Mouse (Mus musculus) heart, adult 2 months (tissue): ENCODE data around the gene Cpe. TPM values are rescaled to one million over a fixed set of nuclear protein-coding genes. Genes with fewer than 3 reads are reported as not detected.

Experiments
- DNase-seq, 2 experiments: peaks; one replicate each; pipeline ENCODE4 v3.0.0; 2021
- H3K27ac ChIP-seq: fragments of 200-600 bp; 2 replicates; pipeline ENCODE4 v1.8.1; 2022
- H3K27me3 ChIP-seq: fragments of 200-500 bp; 2 replicates; pipeline ENCODE4 v1.6.1; 2012; ENCODE audit warnings: mild to moderate bottlenecking, low read length, inconsistent platforms, mixed read lengths; ENCODE audit not compliant: control insufficient read depth, insufficient read depth
- H3K36me3 ChIP-seq: fragments of 200-500 bp; 2 replicates; pipeline ENCODE4 v1.6.1; 2012; ENCODE audit warnings: low read length, inconsistent platforms; ENCODE audit not compliant: control insufficient read depth, insufficient read depth
- H3K4me1 ChIP-seq: fragments of 200-500 bp; 2 replicates; pipeline ENCODE4 v1.6.1; 2011; ENCODE audit warnings: low read length; ENCODE audit not compliant: control insufficient read depth, insufficient read depth
- H3K4me3 ChIP-seq: fragments of 200-600 bp; 2 replicates; pipeline ENCODE4 v1.8.1; 2022
- H3K79me2 ChIP-seq: fragments of 200-500 bp; replicated peaks from 2 replicates; pipeline ENCODE4 v1.6.1; 2012; ENCODE audit warnings: mild to moderate bottlenecking, inconsistent platforms, low read length, moderate library complexity, mixed read lengths; ENCODE audit not compliant: control insufficient read depth, insufficient read depth
- H3K9ac ChIP-seq: fragments of 200-500 bp; 2 replicates; pipeline ENCODE4 v1.6.1; 2012; ENCODE audit warnings: low read depth, mild to moderate bottlenecking, control low read depth, inconsistent platforms, low read length, mixed read lengths
- CTCF ChIP-seq: fragments of 200-600 bp; IDR thresholded peaks from 2 replicates; pipeline ENCODE4 v1.8.1; 2022; ENCODE audit warnings: antibody characterized with exemption, mild to moderate bottlenecking, moderate library complexity
- EP300 ChIP-seq: fragments of 200-500 bp; IDR thresholded peaks from 2 replicates; pipeline ENCODE4 v1.6.1; 2011; ENCODE audit warnings: low read depth, low read length, control low read depth; ENCODE audit not compliant: insufficient read depth
- POLR2A ChIP-seq: fragments of 200-500 bp; IDR thresholded peaks from 2 replicates; pipeline ENCODE4 v1.6.1; 2011; ENCODE audit warnings: mild to moderate bottlenecking, low read depth, low read length, control low read depth; ENCODE audit not compliant: insufficient read depth
- WGBS: fragments of 180-500 bp; shearing (Covaris S2); methylation state at CpG from one replicate; pipeline ENCODE4 v1.1.7; 2018; 5-methylcytosine and 5-hydroxymethylcytosine counted together
- intact Hi-C: fragments of 180-260 bp; cut with DNase I; formaldehyde crosslinking; loops from one replicate; pipeline ENCODE4 v1.15.1; 2025
- polyA plus RNA-seq: library from polyadenylated mRNA; depleted of rRNA; stranded (reverse); fragments of >200 nt; gene quantifications from 2 replicates; pipeline ENCODE4 v1.2.3, GENCODE M21; 2012
- total RNA-seq, 2 experiments: library from RNA; stranded (reverse); gene quantifications; 2 replicates each; pipeline ENCODE4 v1.2.3; 2021

The Cpe gene
- total and polyA plus RNA-seq, 3 experiments, result 112 to 256 (median 241) TPM

- H3K79me2 ChIP-seq, result peaks cover 2% of the 10 kb centered on the region; the same call in 1 of the 2 replicates
- no peaks in the 10 kb centered on the region; the same call in 1 of the 2 replicates for H3K4me1 ChIP-seq
- no peak for DNase-seq
- H3K9ac ChIP-seq, result no peak overlapping the region
- 95% methylated on average over 4 of the region's 4 CpGs for WGBS
- H3K27ac ChIP-seq, result no peak overlapping the region
- no peak for TF ChIP-seq CTCF
- TF ChIP-seq EP300, result no peak
- TF ChIP-seq POLR2A, result no peak
- H3K4me3 ChIP-seq, result no peak overlapping the region
- intact Hi-C loops, result no loop called here
- H3K27me3 ChIP-seq, result no peaks in the 10 kb centered on the region
- H3K36me3 ChIP-seq, result no peaks in the 10 kb centered on the region
Observed at GRCm38 (mm10) chr8:64657980-64658401, 34.9 kb downstream of the Cpe start.

- TF ChIP-seq EP300, result no peak
- no peak for TF ChIP-seq CTCF
- no peak for TF ChIP-seq POLR2A
- intact Hi-C loops, result no loop called here
- Histone ChIP-seq H3K79me2 (peaks cover 2% of the 10 kb centered on the region), H3K9ac (no peak overlapping the region), H3K4me1 (no peaks in the 10 kb centered on the region), H3K27ac (no peak overlapping the region), H3K27me3 (no peaks in the 10 kb centered on the region), H3K36me3 (no peaks in the 10 kb centered on the region), H3K4me3 (no peak overlapping the region)
- DNase-seq, result no peak
- WGBS, result 71% methylated on average over 7 of the region's 7 CpGs
Observed at GRCm38 (mm10) chr8:64657517-64657916, 35.3 kb downstream of the Cpe start.

- TF ChIP-seq CTCF (no peak), EP300 (no peak)
- Histone ChIP-seq H3K27ac (no peak overlapping the region), H3K79me2 (no peaks in the 10 kb centered on the region; the same call in none of the 2 replicates), H3K4me1 (no peaks in the 10 kb centered on the region), H3K4me3 (no peak overlapping the region), H3K27me3 (no peaks in the 10 kb centered on the region), H3K36me3 (no peaks in the 10 kb centered on the region), H3K9ac (no peak overlapping the region)
- intact Hi-C loops, result no loop called here
- 79% methylated on average over 6 of the region's 6 CpGs for WGBS
- DNase-seq, result no peak
Observed at GRCm38 (mm10) chr8:64655887-64656286, 37.0 kb downstream of the Cpe start.

GRCm38 (mm10) chr8:64655087-64655486 lies 37.8 kb downstream of the Cpe start:
- 82% methylated on average over 2 of the region's 2 CpGs for WGBS
- Histone ChIP-seq H3K9ac (no peak overlapping the region), H3K4me3 (no peak overlapping the region), H3K4me1 (no peaks in the 10 kb centered on the region), H3K79me2 (no peaks in the 10 kb centered on the region; the same call in none of the 2 replicates), H3K27ac (no peak overlapping the region), H3K36me3 (no peaks in the 10 kb centered on the region), H3K27me3 (no peaks in the 10 kb centered on the region)
- DNase-seq, result no peak
- intact Hi-C loops, result no loop called here
- TF ChIP-seq POLR2A, result no peak
- no peak for TF ChIP-seq CTCF
- TF ChIP-seq EP300, result no peak

GRCm38 (mm10) chr8:64652285-64652684 lies 40.6 kb downstream of the Cpe start:
- Histone ChIP-seq H3K27ac (no peak overlapping the region), H3K79me2 (no peaks in the 10 kb centered on the region; the same call in 1 of the 2 replicates), H3K4me3 (no peak overlapping the region), H3K36me3 (no peaks in the 10 kb centered on the region), H3K4me1 (no peaks in the 10 kb centered on the region), H3K27me3 (no peaks in the 10 kb centered on the region), H3K9ac (no peak overlapping the region)
- DNase-seq, result no peak
- intact Hi-C loops, result no loop called here
- TF ChIP-seq CTCF (no peak), POLR2A (no peak)

- H3K27me3 ChIP-seq, result no peaks in the 10 kb centered on the region
- H3K27ac ChIP-seq, result no peak overlapping the region
- H3K36me3 ChIP-seq, result peaks cover 10% of the 10 kb centered on the region
- H3K9ac ChIP-seq, result no peak overlapping the region
- DNase-seq, result no peak
- intact Hi-C loops, result no loop called here
- TF ChIP-seq EP300 (no peak), CTCF (no peak), POLR2A (no peak)
- no peak overlapping the region for H3K4me3 ChIP-seq
- WGBS, result 73% methylated on average over 4 of the region's 4 CpGs
- H3K4me1 ChIP-seq, result no peaks in the 10 kb centered on the region
- H3K79me2 ChIP-seq, result no peaks in the 10 kb centered on the region; the same call in 1 of the 2 replicates
Observed at GRCm38 (mm10) chr8:64648063-64648462, 44.8 kb downstream of the Cpe start.
